Mouse (Mus musculus) thymus, postnatal 25 days (tissue): Measurements from ENCODE around the gene Shc4.

Experiments
- DNase-seq: peaks from one replicate; pipeline ENCODE4 v3.0.0; 2022

Shc4 gene

DNA sequence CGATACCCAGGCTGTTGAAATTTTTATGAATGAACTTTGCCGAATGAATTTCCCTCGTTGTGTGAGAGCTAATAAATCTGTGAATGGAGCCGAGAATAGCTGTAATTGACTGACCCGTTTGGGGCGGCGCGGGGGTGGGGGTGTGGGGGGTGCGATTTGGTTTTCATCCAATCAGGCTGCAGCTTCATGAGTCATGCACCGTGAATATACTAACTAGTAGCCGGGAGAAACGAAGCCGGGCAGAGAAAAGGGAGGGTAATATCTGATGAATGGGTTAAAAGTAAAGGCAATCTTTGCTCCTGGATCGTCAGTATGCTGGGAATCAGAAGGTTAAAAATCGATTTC lies at the start of gene Shc4:
TSS of gene Shc4 (minus strand) at position 63 of the 345 bp plus-strand sequence.
- DNase-seq, result no peak

DNA sequence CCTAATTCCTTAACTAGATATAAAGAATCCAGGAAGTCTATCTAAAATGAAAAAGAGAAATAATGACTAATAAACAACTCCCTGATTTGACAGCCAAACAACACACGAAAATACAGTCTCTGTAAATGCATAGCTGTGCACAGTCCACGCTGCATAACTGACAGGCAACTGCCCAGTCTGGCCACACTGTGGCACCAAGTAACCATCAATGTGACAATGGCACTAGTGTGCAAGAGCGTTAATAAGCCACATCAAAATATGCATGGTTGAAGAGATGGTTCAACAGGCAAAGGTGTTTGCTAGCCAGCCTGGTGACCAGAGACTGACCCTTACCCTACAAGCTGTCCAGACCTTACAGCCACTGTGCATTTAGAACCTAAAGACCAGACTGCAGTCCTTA lies 41.1 kb upstream of the Shc4 start:
- DNase-seq, result no peak

DNA sequence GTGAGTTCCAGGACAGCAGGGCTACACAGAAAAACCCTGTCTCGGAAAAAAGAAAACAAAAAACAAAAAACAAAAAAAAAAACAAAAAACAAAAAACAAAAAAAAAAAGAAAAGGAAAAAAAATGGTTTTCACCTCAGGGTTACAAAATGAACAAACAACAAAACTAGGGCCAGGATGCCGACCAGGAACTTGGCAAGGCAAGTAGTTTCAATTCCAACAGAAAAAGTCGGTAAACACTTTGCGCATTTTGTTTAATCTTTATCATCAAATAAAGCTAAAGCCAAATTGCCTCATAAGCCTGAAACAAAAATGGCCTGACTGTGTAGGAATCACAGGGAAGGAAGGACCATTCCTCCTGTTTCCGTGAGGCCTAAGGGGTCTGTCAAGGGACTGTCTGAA lies 40.6 kb upstream of the Shc4 start:
- no peak for DNase-seq

DNA sequence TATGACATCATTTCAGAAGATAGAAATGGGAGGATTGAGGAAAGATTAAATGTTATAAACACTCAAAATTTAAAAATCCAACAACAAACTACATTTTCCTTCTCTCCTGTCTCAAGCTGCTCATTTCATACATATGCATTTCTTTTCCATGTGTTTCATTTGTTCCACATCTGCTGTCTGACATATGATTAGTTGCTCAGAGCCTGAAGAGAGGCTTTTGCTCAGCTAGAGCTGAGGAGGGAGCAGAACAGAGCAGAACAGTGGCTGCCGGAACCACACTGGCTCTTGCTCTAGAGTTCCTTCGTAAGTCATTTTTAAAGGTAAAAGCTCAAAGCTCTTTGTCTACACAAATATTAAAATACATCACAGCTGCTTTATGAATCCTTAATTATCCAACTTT lies 25.4 kb upstream of the Shc4 start:
- DNase-seq, result no peak

DNA sequence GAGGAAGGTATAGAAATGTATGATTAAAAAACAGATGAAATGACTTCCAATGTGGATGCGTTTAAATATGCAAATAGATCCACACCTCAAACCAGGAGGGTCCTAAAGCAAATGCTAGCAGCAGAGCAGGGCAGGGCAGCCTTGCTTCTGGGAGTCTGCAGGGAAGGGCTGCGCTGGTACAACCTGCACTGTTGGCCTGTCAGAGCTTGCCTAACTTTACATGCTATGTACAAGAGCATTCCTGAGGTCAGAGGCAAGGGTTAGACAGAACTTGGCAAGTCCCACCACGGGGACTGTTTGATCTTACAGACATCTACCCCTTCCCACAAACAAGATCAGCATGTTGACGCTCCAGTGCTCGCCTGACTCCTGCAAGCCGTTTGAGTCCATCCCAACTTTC lies 15.4 kb upstream of the Shc4 start:
- no peak for DNase-seq

DNA sequence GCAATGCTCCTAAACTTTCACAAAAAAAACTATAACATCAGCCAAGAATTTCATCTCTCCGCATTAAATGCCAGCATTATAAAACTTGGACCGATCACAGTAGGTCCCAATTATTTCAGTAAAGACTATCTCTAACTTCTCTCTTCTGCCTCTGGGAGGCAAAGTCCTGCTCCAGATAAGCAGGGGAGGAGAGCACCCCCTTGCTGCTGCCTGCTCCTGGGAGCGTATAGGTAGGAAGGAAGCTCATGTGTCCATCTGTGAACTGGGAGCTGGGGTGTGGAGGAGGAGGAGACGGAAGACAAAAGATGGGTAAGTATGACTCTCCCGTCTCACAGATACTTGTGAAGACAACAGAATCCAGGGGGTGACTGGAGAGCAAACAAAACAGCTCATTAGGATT lies 14.8 kb upstream of the Shc4 start:
- no peak for DNase-seq

DNA sequence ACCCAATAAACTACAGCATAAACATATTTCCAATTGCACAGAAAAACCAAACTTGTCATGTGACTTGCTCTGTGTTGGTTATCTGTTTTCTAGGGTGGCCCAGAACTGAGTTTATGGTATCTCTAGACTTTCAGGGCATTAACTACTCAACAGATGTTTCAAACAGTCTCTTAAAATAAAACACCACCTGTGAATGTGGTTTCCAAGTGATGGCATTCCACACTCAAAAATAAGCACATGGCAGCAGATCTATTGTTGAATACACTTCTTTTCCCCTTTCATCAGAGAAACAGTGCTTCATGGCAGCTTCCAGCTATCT lies 12.0 kb upstream of the Shc4 start:
- DNase-seq, result no peak

DNA sequence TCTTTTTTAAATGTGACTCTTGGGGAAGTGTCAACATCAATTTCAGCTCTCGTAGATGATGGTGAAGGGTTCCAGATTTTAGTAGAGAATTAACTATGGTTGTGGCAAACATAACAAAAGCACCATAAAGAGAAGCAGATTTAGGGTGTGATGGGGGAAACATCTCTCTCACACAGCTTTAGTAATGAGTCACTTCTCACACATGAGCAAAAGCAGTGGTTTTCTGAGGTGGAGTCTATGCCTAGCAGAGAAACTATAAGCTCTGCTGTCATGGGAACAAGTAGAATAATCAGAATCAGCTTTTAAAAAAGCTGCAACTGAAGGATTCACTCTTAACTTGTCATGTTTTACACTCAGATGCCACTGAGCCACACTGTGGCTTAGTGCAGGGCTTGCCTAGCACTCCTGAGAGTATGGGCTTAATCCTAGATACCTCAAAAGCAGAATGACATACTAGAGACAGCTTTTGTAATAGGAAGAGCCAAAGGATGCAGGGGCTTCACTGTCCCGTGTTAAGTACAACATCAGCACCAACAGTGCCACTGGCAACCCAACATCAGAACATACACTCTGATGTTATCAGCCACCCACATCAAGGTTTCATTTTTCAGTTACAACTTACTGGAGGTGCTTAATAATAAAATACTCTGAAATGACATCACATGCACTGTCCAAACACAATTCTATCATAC lies 11.5 kb upstream of the Shc4 start:
- peak; percentile 11 for DNase-seq

DNA sequence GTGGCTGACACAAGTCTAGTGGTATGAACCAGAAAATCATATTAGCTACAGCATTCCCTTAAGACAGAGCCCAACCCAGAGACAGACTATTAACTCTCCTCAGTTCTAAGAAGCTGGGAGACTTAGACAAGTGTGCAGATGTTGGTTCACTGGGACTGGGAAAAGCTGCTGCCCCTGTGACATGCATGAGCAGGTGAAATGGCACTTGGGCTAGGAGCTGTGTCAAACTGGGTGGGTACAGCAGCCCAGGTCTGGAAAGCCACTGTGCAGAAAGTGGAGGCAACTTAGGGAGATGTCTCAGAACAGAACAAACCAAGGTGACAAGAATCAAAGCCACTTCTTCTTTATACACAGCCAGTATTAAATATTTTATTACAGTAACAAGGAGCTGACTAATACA lies 10.8 kb upstream of the Shc4 start:
- no peak for DNase-seq

DNA sequence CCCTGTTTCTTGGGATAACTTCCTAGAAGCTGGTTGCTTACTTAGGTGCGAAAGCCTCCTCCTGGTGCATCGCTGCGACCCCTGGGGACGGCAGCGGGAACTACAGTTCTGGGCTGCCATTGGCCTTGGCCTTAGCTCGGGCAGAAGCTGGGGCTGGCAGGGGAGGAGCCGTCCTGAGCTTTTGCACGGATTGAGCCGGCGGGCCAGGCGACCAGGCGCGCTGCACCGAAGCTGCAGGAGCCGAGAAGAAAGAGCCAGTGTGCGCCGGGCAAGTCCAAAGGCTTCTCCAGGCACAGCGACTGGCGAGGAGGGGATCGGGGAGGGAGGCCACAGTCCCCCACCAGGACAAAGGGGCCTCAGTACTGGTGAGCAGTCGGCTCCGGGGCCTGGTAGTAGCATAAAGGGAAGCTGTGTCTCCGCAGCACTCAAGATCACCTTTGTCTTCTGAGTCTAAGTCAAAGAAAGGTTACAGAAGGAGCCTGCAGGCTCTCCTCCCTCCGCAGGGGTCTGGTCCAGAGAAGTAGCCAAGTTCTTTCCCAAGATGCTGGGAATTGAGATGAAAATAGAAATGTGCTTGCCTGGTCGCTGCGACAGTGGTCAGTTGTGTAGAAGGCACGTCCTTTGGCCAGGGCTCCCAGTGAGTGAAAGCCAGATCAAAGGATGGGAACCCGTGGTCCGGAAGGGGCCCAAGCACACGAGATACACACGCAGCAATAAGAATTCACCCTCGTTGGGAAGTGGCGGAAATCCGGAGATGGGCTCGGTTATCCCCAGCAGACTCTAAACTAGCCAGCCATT lies 8.0 kb upstream of the Shc4 start:
- peak; percentile 90 for DNase-seq

DNA sequence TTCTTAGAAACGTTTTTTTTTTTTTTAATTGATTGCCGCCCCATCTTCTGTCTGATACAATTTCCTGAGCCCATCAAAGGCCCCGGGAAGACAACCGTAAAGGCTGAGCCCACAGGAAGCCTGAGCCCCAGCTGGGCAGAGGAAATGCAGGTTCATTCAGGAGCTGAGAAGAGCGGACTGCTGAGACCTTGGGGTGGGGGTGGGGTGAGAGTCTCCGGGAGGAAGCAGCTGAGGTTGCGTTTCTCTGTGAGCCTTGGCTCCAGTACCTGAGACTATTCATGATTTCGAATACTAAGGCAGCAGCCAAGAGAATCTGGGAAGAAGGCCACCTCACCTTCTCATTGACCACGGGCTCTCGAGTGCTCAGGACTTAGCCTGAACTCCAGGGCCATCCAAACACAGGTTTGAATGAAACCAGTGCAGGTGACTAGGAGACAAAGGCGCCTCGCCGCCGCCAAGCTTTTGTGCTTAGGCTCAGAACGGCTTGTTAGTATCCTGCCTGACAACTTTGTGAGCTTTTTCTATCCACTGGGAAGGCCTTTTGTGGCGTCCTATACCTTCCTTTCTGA lies 682 bp upstream of the Shc4 start:
- peak; percentile 55 for DNase-seq

DNA sequence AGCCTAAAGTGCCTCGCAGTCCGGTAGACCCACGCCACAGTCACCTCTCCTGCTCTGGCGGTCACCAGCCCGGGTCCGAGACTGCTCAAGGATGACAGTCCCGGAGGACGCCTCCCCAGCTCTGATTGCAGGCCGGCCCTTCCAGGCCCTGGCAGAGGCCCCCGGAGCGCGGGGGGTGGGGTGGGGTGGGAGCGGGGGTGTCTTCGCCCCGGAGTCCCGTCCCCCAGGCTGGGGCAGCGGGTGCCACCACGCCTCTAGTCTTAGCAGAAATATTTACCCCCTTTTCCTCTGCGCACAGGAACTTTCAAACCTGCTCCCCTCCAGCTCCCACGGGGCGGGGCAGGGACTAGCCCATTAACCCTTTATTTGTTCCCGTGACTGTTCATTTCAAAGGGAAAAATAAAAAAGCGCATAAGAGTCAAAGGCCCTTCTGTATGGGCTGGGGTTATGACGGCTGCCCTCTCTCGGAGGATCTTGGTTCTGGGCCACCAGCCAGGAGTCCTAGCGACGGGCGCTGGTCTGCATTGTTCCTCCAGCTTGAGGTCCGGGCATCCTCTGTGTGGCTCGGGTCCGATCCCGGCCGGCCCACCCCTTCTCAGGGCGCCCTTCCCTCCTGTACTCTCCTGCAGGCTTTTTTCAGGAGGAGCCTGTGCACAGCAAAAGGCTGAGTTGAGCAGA lies 401 bp downstream of the Shc4 start:
- DNase-seq, result peak; percentile 30

DNA sequence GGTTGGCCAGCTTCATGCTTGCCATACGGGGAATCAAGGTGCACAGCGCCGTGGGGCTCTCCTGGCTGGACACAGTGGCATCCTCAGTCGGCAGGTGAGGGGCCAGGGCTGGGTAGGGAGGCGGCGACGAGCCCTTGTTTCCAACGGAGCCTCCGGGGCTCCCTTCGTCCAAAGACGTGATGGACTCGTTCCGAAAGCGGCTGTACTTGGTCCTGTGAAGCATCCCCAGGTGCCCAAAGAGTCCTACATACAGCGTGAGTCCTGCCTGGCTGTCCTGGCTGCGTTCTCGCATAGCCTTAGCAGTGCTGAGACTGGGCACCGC lies 901 bp downstream of the Shc4 start:
- no peak for DNase-seq

DNA sequence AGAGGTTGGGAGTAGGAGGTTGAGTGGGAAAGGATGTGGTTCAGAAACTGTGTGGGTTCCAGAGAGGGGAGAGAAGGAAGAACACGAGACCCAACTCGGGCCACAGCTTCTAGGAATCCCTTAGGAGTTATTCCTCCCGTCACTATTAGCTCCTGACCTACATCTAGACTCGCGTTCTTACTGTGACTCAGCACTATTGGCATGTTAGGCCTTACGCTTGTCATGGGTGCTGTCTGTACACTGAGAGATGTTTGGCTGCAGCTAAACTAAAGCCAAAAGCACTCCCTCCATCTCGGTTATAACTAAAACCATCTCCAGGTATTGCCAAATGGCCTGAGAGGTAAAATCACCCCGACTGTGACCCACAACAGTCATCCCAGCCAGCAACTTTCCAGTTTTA lies 7.3 kb downstream of the Shc4 start:
- no peak for DNase-seq

DNA sequence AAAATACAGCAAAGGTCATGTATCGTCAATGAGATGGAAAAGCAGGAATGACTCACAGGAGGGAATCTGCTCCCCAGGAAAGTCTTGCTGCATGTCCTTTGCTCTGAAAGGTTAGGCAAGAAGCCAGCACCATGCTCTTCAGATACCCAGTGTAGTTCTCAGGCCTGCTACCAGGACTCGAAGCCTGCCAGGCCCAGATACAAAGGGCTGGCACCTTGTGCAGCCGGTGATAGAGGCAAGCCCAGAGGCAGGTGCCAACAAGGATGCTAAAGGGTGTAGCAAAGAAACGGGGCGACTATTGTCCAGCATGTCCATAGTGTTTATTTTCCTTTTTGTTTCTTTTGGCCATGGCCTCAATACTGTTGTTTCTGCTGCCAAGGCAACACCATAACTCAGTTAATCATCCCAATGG lies 17.4 kb downstream of the Shc4 start:
- DNase-seq, result no peak

DNA sequence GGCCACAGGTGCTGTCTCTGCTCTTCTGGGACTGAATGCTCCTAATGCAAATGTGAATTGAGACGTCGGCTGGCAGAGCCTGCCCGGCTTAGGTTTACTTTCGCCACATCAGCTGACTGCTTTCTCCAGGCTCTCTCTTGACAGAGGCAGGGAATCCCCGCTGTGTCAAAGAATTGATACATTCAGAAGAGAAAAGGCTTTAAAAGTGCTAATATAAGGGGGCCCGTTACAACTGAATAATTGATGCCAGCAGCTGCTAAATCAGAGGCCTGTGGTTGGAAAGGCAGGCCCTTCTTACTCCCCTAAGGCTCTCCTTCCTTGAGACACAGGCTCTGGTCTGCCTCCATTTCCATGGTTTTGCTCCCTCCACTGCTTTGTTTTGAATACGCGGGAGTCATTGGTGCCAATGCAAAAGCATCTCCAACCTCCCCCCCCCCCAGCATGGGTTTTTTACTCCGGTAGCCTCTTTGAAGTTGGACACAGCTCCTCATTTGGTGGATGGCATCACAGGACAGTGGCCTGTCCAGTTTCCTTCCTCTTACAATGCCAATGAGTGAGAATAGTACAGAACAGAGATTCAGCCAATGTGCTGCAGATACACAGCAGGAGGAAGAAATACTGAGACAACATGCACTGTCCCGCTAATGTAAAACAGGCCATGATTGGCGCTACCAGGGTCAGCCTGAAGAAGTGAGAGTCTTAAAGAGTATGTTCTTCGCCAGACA lies 18.9 kb downstream of the Shc4 start:
- DNase-seq, result no peak

DNA sequence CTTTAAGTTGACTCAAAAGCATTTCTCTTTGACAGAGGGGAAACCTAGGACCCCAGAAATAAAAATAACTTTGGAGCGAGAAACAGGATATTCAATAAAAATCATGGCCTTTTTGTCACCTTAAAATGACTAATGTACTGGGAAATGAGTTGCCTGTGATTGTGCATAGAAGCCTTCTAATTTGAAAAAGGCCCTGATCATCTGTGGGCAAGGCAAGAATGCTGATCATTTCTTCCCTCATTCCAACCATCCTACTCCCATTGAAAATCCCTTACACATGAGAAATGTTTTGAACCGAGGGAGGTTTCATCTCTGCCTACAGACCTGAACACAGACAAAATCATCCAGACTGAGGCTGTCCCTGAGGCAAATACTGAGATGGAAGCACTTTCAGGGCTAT lies 21.1 kb downstream of the Shc4 start:
- no peak for DNase-seq

DNA sequence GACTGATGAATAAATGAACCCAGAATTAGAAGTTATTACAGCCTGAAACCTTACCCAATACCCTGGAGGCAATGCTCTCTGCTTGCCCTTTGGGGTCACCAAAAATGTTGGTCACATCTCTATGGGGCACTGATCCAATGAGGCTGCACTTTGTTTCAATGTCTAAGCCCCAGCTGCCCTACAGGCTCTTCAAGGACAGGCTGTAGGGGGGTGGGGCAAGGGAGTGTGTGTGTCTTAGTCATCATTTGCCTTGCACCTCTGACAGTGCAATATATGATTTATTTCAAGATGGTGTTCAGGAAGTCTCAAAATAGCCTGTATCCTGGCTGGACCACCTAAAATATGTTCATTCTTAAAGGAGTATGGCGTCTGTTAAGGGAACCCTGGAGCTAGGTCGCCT lies 22.3 kb downstream of the Shc4 start:
- DNase-seq, result no peak

DNA sequence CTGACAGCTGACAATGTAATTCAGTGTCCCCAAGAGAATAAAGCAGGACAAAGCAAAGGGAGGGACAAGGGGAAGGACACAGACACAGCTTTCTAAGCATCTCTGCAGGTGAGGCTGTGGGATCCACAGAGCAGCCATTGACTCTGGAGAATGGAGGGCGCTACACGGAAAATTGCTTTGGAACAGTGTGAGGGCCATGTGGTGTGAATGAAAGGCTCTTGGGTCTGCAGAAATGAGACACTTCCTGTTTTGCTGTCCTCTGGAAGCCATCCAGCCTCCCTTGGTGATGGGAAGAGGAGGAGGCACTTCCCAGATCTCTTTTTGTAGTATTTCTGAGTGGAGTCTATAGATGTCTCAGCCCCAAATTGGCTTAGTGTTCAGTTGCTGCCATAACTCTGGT lies 27.7 kb downstream of the Shc4 start:
- no peak for DNase-seq

DNA sequence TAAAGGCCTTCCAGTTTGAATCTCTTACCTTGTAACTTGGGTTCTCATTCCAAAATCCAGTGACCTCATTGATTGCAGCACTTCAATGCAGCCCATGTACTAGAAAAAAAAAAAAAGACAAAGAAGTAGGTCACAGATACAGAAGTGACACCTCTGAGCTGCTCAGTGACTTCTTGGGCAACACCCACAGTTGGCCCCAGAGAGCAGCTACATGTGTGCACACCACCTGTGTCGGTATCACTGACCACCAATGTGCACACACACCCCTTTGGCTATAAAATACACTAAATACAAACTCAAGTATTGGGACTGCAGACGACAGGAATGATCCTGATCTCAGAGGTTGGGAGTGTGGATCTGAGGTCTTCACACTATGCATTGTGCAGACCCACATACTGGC lies 29.1 kb downstream of the Shc4 start:
- no peak for DNase-seq

DNA sequence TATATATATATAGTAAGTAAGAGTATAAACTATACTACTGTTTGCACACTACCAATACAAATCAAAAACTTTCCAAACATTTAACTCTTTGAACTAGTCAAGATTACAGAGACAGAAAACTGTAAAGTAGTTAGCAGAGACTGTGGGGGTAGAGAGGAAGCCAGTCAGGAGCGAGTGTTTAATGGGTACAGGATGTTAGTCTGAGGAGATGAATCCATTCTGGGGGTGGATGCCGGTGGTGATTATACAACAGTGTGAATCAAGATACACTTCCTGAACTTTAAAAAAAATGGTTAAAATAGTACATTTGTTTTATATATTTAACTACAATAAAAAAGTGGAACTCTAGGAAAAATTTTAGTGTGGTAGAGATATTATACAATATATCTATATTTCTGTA lies 31.9 kb downstream of the Shc4 start:
- DNase-seq, result no peak

DNA sequence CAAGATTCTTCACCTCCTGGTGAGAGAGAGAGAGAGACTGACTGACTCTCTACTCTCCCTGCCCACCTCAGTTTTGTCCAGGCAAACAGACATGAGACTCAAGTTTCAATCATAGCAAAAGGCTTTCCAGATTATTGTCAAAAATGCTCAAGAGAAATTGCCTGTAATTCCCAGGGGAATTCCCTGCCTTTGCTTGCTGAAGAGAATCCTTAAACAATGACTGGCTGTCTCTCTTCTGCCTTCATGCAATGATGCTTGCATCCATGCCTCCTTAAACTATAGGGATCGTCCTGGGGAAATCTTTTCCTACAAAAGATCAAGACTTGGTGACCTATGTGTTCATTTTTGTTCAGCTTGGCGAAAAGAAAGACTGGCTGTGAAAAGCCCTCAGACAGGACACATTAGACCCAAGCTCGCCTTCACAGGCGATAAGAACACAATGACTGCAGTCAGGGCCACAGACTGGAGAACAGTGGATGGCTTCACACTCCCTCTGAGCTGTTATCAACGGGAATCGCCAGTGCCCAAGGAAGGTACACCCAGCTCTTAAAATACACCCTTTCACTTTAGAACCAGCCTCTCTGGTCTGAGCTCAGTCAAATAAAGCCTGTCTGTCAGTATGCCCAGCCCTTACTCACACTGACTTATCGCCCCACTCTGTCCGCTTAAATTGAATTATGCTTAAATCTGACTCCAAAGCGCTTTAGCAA lies 38.4 kb downstream of the Shc4 start:
- DNase-seq, result no peak
